Mouse (Mus musculus): ENCODE data around the gene Tpr. TPM values are rescaled to one million over a fixed set of nuclear protein-coding genes. Genes with fewer than 3 reads are reported as not detected.

Tpr gene
- 127 and 163 TPM in 2 replicates for polyA plus RNA-seq (2014; fragmentation: Nextera tagmentation; extraction: Ambion mirVana)

GRCm38 (mm10) chr1:150392638-150393487 lies at the start of gene Tpr, which contains the start of gene Odr4:
Tpr (plus strand) TSS chr1:150392838.
Odr4 (minus strand) TSS chr1:150393080.
- no peaks in the 10 kb centered on the region for H3K27me3 ChIP-seq (ENCODE audit: control insufficient read depth, insufficient read depth, low read length)
- H3K36me3 ChIP-seq (ENCODE audit: control insufficient read depth, insufficient read depth, low read length): peaks cover 14% of the 10 kb centered on the region
- no peaks in the 10 kb centered on the region for H3K9me3 ChIP-seq (replicated peaks; ENCODE audit: control insufficient read depth, low read length)
- under 1% methylated on average over 76 of the region's 76 CpGs for WGBS (ENCODE audit: insufficient replicate concordance)
- H3K4me1 ChIP-seq (ENCODE audit: control insufficient read depth, insufficient read depth, low read length): 0 out of 2 replicates have a peak, but pooled peaks cover 4% of the 10 kb centered on the region
- peak within 1 kb of the TSS; percentile 69 for H3K4me2 ChIP-seq
- ATAC-seq (replicated peaks; ENCODE audit: insufficient number of reproducible peaks, low FRiP score, low TSS enrichment): peak; percentile 97
- H3K4me3 ChIP-seq (ENCODE audit: low read depth, low read length): peak within 1 kb of the TSS; percentile 83
- peak within 1 kb of the TSS; percentile 95 for H3K27ac ChIP-seq (ENCODE audit: low read depth, low read length)
- peak within 1 kb of the TSS; percentile 91 for H3K9ac ChIP-seq (ENCODE audit: low read depth, low read length)

GRCm38 (mm10) chr1:150360864-150361263 lies 31.8 kb upstream of the Tpr start:
- Histone ChIP-seq H3K4me2 (no peak overlapping the region), H3K4me1 (ENCODE audit: control insufficient read depth, insufficient read depth, low read length) (no peaks in the 10 kb centered on the region), H3K9me3 (replicated peaks; ENCODE audit: control insufficient read depth, low read length) (no peaks in the 10 kb centered on the region), H3K36me3 (ENCODE audit: control insufficient read depth, insufficient read depth, low read length) (peaks cover 12% of the 10 kb centered on the region), H3K4me3 (ENCODE audit: low read depth, low read length) (no peak overlapping the region), H3K27ac (ENCODE audit: low read depth, low read length) (no peak overlapping the region), H3K27me3 (ENCODE audit: control insufficient read depth, insufficient read depth, low read length) (no peaks in the 10 kb centered on the region), H3K9ac (ENCODE audit: low read depth, low read length) (no peak overlapping the region)
- no peak for ATAC-seq (replicated peaks; ENCODE audit: insufficient number of reproducible peaks, low FRiP score, low TSS enrichment)
- 84% methylated on average over 1 of the region's 1 CpGs for WGBS (ENCODE audit: insufficient replicate concordance)

- H3K4me2 ChIP-seq: no peak overlapping the region
- H3K4me1 ChIP-seq (ENCODE audit: control insufficient read depth, insufficient read depth, low read length): no peaks in the 10 kb centered on the region
- H3K9ac ChIP-seq (ENCODE audit: low read depth, low read length): no peak overlapping the region
- no peaks in the 10 kb centered on the region for H3K27me3 ChIP-seq (ENCODE audit: control insufficient read depth, insufficient read depth, low read length)
- H3K9me3 ChIP-seq (replicated peaks; ENCODE audit: control insufficient read depth, low read length): no peaks in the 10 kb centered on the region
- no peak for ATAC-seq (replicated peaks; ENCODE audit: insufficient number of reproducible peaks, low FRiP score, low TSS enrichment)
- no peak overlapping the region for H3K27ac ChIP-seq (ENCODE audit: low read depth, low read length)
- H3K4me3 ChIP-seq (ENCODE audit: low read depth, low read length): no peak overlapping the region
- H3K36me3 ChIP-seq (ENCODE audit: control insufficient read depth, insufficient read depth, low read length): no peaks in the 10 kb centered on the region
- 80% methylated on average over 3 of the region's 3 CpGs for WGBS (ENCODE audit: insufficient replicate concordance)
Measured at GRCm38 (mm10) chr1:150372895-150373294, 19.7 kb upstream of the Tpr start.

- H3K9ac ChIP-seq (ENCODE audit: low read depth, low read length): no peak overlapping the region
- ATAC-seq (replicated peaks; ENCODE audit: insufficient number of reproducible peaks, low FRiP score, low TSS enrichment): no peak
- no peaks in the 10 kb centered on the region for H3K4me1 ChIP-seq (ENCODE audit: control insufficient read depth, insufficient read depth, low read length)
- peaks cover 4% of the 10 kb centered on the region for H3K36me3 ChIP-seq (ENCODE audit: control insufficient read depth, insufficient read depth, low read length)
- H3K9me3 ChIP-seq (replicated peaks; ENCODE audit: control insufficient read depth, low read length): no peaks in the 10 kb centered on the region
- no peak overlapping the region for H3K4me2 ChIP-seq
- 84% methylated on average over 2 of the region's 2 CpGs for WGBS (ENCODE audit: insufficient replicate concordance)
- H3K4me3 ChIP-seq (ENCODE audit: low read depth, low read length): no peak overlapping the region
- no peaks in the 10 kb centered on the region for H3K27me3 ChIP-seq (ENCODE audit: control insufficient read depth, insufficient read depth, low read length)
- H3K27ac ChIP-seq (ENCODE audit: low read depth, low read length): no peak overlapping the region
Measured at GRCm38 (mm10) chr1:150374247-150374646, 18.4 kb upstream of the Tpr start.

- ATAC-seq (replicated peaks; ENCODE audit: insufficient number of reproducible peaks, low FRiP score, low TSS enrichment): no peak
- Histone ChIP-seq H3K36me3 (ENCODE audit: control insufficient read depth, insufficient read depth, low read length) (peaks cover 6% of the 10 kb centered on the region; the same call in 1 of the 2 replicates), H3K4me1 (ENCODE audit: control insufficient read depth, insufficient read depth, low read length) (no peaks in the 10 kb centered on the region), H3K4me2 (no peak overlapping the region), H3K27ac (ENCODE audit: low read depth, low read length) (no peak overlapping the region), H3K4me3 (ENCODE audit: low read depth, low read length) (no peak overlapping the region), H3K27me3 (ENCODE audit: control insufficient read depth, insufficient read depth, low read length) (no peaks in the 10 kb centered on the region), H3K9ac (ENCODE audit: low read depth, low read length) (no peak overlapping the region), H3K9me3 (replicated peaks; ENCODE audit: control insufficient read depth, low read length) (no peaks in the 10 kb centered on the region)
- WGBS (ENCODE audit: insufficient replicate concordance): 92% methylated on average over 4 of the region's 4 CpGs
Measured at GRCm38 (mm10) chr1:150384138-150384537, 8.5 kb upstream of the Tpr start.

- ATAC-seq (replicated peaks; ENCODE audit: insufficient number of reproducible peaks, low FRiP score, low TSS enrichment): no peak
- 90% methylated on average over 9 of the region's 9 CpGs for WGBS (ENCODE audit: insufficient replicate concordance)
- Histone ChIP-seq H3K4me3 (ENCODE audit: low read depth, low read length) (no peak overlapping the region), H3K9me3 (replicated peaks; ENCODE audit: control insufficient read depth, low read length) (no peaks in the 10 kb centered on the region), H3K4me1 (ENCODE audit: control insufficient read depth, insufficient read depth, low read length) (0 out of 2 replicates have a peak, but pooled peaks cover 4% of the 10 kb centered on the region), H3K36me3 (ENCODE audit: control insufficient read depth, insufficient read depth, low read length) (peaks cover 6% of the 10 kb centered on the region; the same call in 1 of the 2 replicates), H3K27me3 (ENCODE audit: control insufficient read depth, insufficient read depth, low read length) (no peaks in the 10 kb centered on the region), H3K9ac (ENCODE audit: low read depth, low read length) (no peak overlapping the region), H3K27ac (ENCODE audit: low read depth, low read length) (no peak overlapping the region), H3K4me2 (no peak overlapping the region)
Measured at GRCm38 (mm10) chr1:150387572-150387971, 5.1 kb upstream of the Tpr start.

- 0 out of 2 replicates have a peak, but pooled peaks cover 4% of the 10 kb centered on the region for H3K4me1 ChIP-seq (ENCODE audit: control insufficient read depth, insufficient read depth, low read length)
- WGBS (ENCODE audit: insufficient replicate concordance): 85% methylated on average over 6 of the region's 6 CpGs
- no peaks in the 10 kb centered on the region for H3K27me3 ChIP-seq (ENCODE audit: control insufficient read depth, insufficient read depth, low read length)
- H3K9ac ChIP-seq (ENCODE audit: low read depth, low read length): no peak overlapping the region
- peaks cover 4% of the 10 kb centered on the region; the same call in 1 of the 2 replicates for H3K36me3 ChIP-seq (ENCODE audit: control insufficient read depth, insufficient read depth, low read length)
- no peak overlapping the region for H3K27ac ChIP-seq (ENCODE audit: low read depth, low read length)
- H3K4me2 ChIP-seq: no peak overlapping the region
- H3K9me3 ChIP-seq (replicated peaks; ENCODE audit: control insufficient read depth, low read length): no peaks in the 10 kb centered on the region
- no peak for ATAC-seq (replicated peaks; ENCODE audit: insufficient number of reproducible peaks, low FRiP score, low TSS enrichment)
- no peak overlapping the region for H3K4me3 ChIP-seq (ENCODE audit: low read depth, low read length)
Measured at GRCm38 (mm10) chr1:150389390-150390129, 3.1 kb upstream of the Tpr start.

- ATAC-seq (replicated peaks; ENCODE audit: insufficient number of reproducible peaks, low FRiP score, low TSS enrichment): 0 out of 2 replicates have a peak, but pooled peaks have one; percentile 0
- no peaks in the 10 kb centered on the region for H3K9me3 ChIP-seq (replicated peaks; ENCODE audit: control insufficient read depth, low read length)
- peaks cover 15% of the 10 kb centered on the region for H3K36me3 ChIP-seq (ENCODE audit: control insufficient read depth, insufficient read depth, low read length)
- peak overlapping the region; percentile 62 for H3K9ac ChIP-seq (ENCODE audit: low read depth, low read length)
- H3K4me2 ChIP-seq: peak overlapping the region; percentile 57
- H3K27ac ChIP-seq (ENCODE audit: low read depth, low read length): 0 out of 2 replicates have a peak overlapping the region, but pooled peaks have one; percentile 95
- no peaks in the 10 kb centered on the region for H3K27me3 ChIP-seq (ENCODE audit: control insufficient read depth, insufficient read depth, low read length)
- 20% methylated on average over 11 of the region's 11 CpGs for WGBS (ENCODE audit: insufficient replicate concordance)
- peak overlapping the region; percentile 83 for H3K4me3 ChIP-seq (ENCODE audit: low read depth, low read length)
- H3K4me1 ChIP-seq (ENCODE audit: control insufficient read depth, insufficient read depth, low read length): 0 out of 2 replicates have a peak, but pooled peaks cover 4% of the 10 kb centered on the region
Measured at GRCm38 (mm10) chr1:150391931-150392637, 554 bp upstream of the Tpr start.

All from heart, embryonic 11.5 days (tissue).